Mouse (Mus musculus) heart, embryonic 12.5 days (tissue): Measurements from ENCODE around the gene Man1b1. TPM values are rescaled to one million over a fixed set of nuclear protein-coding genes. Genes with fewer than 3 reads are reported as not detected.

Experiments
- ATAC-seq: fragments of 200-750 bp; cut with Nextera tagmentation; 2 replicates; pipeline ENCODE4 v1.8.0; 2017; ENCODE audit warnings: moderate TSS enrichment, moderate library complexity; ENCODE audit not compliant: insufficient number of reproducible peaks, low FRiP score
- H3K27ac ChIP-seq: fragments of 300-500 bp; sonication (generic); 2 replicates; pipeline ENCODE4 v1.5.1; 2016; ENCODE audit warnings: mild to moderate bottlenecking, moderate library complexity; ENCODE audit not compliant: poor library complexity, severe bottlenecking
- H3K27me3 ChIP-seq: fragments of 300-500 bp; sonication (generic); replicated peaks from 2 replicates; pipeline ENCODE4 v1.6.1; 2016; ENCODE audit warnings: mild to moderate bottlenecking, moderate library complexity
- H3K36me3 ChIP-seq: fragments of 300-500 bp; sonication (generic); 2 replicates; pipeline ENCODE4 v1.6.1; 2016; ENCODE audit warnings: mild to moderate bottlenecking, moderate library complexity
- H3K4me1 ChIP-seq: fragments of 300-500 bp; sonication (generic); replicated peaks from 2 replicates; pipeline ENCODE4 v1.6.1; 2016; ENCODE audit warnings: mild to moderate bottlenecking
- H3K4me2 ChIP-seq: fragments of 300-500 bp; sonication (generic); 2 replicates; pipeline ENCODE4 v1.6.1; 2016; ENCODE audit warnings: mild to moderate bottlenecking, moderate library complexity
- H3K4me3 ChIP-seq: fragments of 300-500 bp; sonication (generic); 2 replicates; pipeline ENCODE4 v1.5.1; 2016; ENCODE audit warnings: mild to moderate bottlenecking
- H3K9ac ChIP-seq: fragments of 300-500 bp; sonication (generic); 2 replicates; pipeline ENCODE4 v1.6.1; 2016; ENCODE audit warnings: mild to moderate bottlenecking, moderate library complexity
- H3K9me3 ChIP-seq: fragments of 300-500 bp; sonication (generic); replicated peaks from 2 replicates; pipeline ENCODE4 v1.6.1; 2016; ENCODE audit warnings: mild to moderate bottlenecking, moderate library complexity
- WGBS: fragments of 180-500 bp; shearing (Covaris S2); methylation state at CpG from one replicate; pipeline ENCODE4 v1.1.7; 2016; 5-methylcytosine and 5-hydroxymethylcytosine counted together
- polyA plus RNA-seq: library from polyadenylated mRNA; unstranded; fragments of >200 nt; fragmentation: Nextera tagmentation; extraction: Ambion mirVana; gene quantifications from 2 replicates; pipeline ENCODE4 v1.2.1, GENCODE M21; 2016

Gene Man1b1
- polyA plus RNA-seq, result 34.0 and 40.9 TPM in 2 replicates

GRCm38 (mm10) chr2:25332286-25333160 is at the start of gene Man1b1:
Gene Man1b1, plus strand, starts transcription at chr2:25332338.
- Histone ChIP-seq H3K27ac (peak within 1 kb of the TSS; percentile 84), H3K36me3 (peaks cover 40% of the 10 kb centered on the region), H3K4me2 (peak within 1 kb of the TSS; percentile 89), H3K9me3 (no peaks in the 10 kb centered on the region), H3K27me3 (no peaks in the 10 kb centered on the region), H3K4me3 (peak within 1 kb of the TSS; percentile 95), H3K4me1 (peaks cover 17% of the 10 kb centered on the region), H3K9ac (peak within 1 kb of the TSS; percentile 98)
- WGBS, result under 1% methylated on average over 77 of the region's 78 CpGs
- ATAC-seq, result peak; percentile 99

- 92% methylated on average over 2 of the region's 2 CpGs for WGBS
- H3K4me3 ChIP-seq, result no peak overlapping the region
- H3K4me1 ChIP-seq, result peaks cover 24% of the 10 kb centered on the region
- no peak overlapping the region for H3K4me2 ChIP-seq
- peaks cover 42% of the 10 kb centered on the region for H3K27me3 ChIP-seq
- no peak for ATAC-seq
- H3K27ac ChIP-seq, result no peak overlapping the region
- H3K9ac ChIP-seq, result no peak overlapping the region
- no peaks in the 10 kb centered on the region for H3K9me3 ChIP-seq
- peaks cover 56% of the 10 kb centered on the region for H3K36me3 ChIP-seq
Measured at GRCm38 (mm10) chr2:25285551-25285950, 46.6 kb upstream of the Man1b1 start.

- Histone ChIP-seq H3K27ac (no peak overlapping the region), H3K4me2 (no peak overlapping the region), H3K4me3 (no peak overlapping the region), H3K36me3 (peaks cover 48% of the 10 kb centered on the region), H3K4me1 (peaks cover 32% of the 10 kb centered on the region), H3K9ac (no peak overlapping the region), H3K9me3 (no peaks in the 10 kb centered on the region), H3K27me3 (peaks cover 49% of the 10 kb centered on the region)
- WGBS, result 58% methylated on average over 1 of the region's 1 CpGs
- no peak for ATAC-seq
Measured at GRCm38 (mm10) chr2:25286314-25286713, 45.8 kb upstream of the Man1b1 start.

GRCm38 (mm10) chr2:25286837-25287636 is 45.1 kb upstream of the Man1b1 start:
- WGBS, result 45% methylated on average over 7 of the region's 7 CpGs
- peaks cover 39% of the 10 kb centered on the region for H3K4me1 ChIP-seq
- no peaks in the 10 kb centered on the region for H3K9me3 ChIP-seq
- no peak for ATAC-seq
- peaks cover 43% of the 10 kb centered on the region for H3K36me3 ChIP-seq
- no peak overlapping the region for H3K27ac ChIP-seq
- no peak overlapping the region for H3K9ac ChIP-seq
- peaks cover 56% of the 10 kb centered on the region for H3K27me3 ChIP-seq
- no peak overlapping the region for H3K4me3 ChIP-seq
- H3K4me2 ChIP-seq, result no peak overlapping the region

GRCm38 (mm10) chr2:25287927-25288649 is 44.0 kb upstream of the Man1b1 start, which contains the start of gene Tmem210:
Gene Tmem210, plus strand, starts transcription at chr2:25288145.
- 85% methylated on average over 6 of the region's 6 CpGs for WGBS
- H3K27me3 ChIP-seq, result peaks cover 67% of the 10 kb centered on the region

GRCm38 (mm10) chr2:25288734-25289345 is 43.3 kb upstream of the Man1b1 start:
- WGBS, result 79% methylated on average over 7 of the region's 7 CpGs
- H3K27ac ChIP-seq, result no peak overlapping the region
- H3K9ac ChIP-seq, result no peak overlapping the region
- H3K4me1 ChIP-seq, result peaks cover 45% of the 10 kb centered on the region
- H3K36me3 ChIP-seq, result peaks cover 26% of the 10 kb centered on the region
- no peaks in the 10 kb centered on the region for H3K9me3 ChIP-seq
- H3K4me3 ChIP-seq, result no peak overlapping the region
- ATAC-seq, result no peak
- no peak overlapping the region for H3K4me2 ChIP-seq
- H3K27me3 ChIP-seq, result peaks cover 74% of the 10 kb centered on the region

More at GRCm38 (mm10) chr2:25287927-25288649, 44.0 kb upstream of the Man1b1 start, which contains the start of gene Tmem210:
- Histone ChIP-seq H3K4me1 (peaks cover 45% of the 10 kb centered on the region), H3K9ac (no peak within 1 kb of the TSS), H3K4me3 (no peak within 1 kb of the TSS), H3K4me2 (no peak within 1 kb of the TSS), H3K27ac (no peak within 1 kb of the TSS), H3K9me3 (no peaks in the 10 kb centered on the region), H3K36me3 (peaks cover 33% of the 10 kb centered on the region)
- ATAC-seq, result no peak

- no peaks in the 10 kb centered on the region for H3K9me3 ChIP-seq
- peak within 1 kb of the TSS; percentile 52 for H3K4me2 ChIP-seq
- WGBS, result 16% methylated on average over 11 of the region's 11 CpGs
- no peak within 1 kb of the TSS; the same call in 1 of the 2 replicates for H3K9ac ChIP-seq
- H3K27ac ChIP-seq, result no peak within 1 kb of the TSS
- peak within 1 kb of the TSS; percentile 22 for H3K4me3 ChIP-seq
- H3K27me3 ChIP-seq, result peaks cover 83% of the 10 kb centered on the region
- H3K36me3 ChIP-seq, result peaks cover 17% of the 10 kb centered on the region
- H3K4me1 ChIP-seq, result peaks cover 45% of the 10 kb centered on the region
- ATAC-seq, result no peak
Measured at GRCm38 (mm10) chr2:25289651-25290050, 42.5 kb upstream of the Man1b1 start, which contains the start of gene Lrrc26. Gene Lrrc26, plus strand, starts transcription at chr2:25289915.

GRCm38 (mm10) chr2:25290101-25290815 is 41.9 kb upstream of the Man1b1 start:
- peak overlapping the region; percentile 52 for H3K4me2 ChIP-seq
- peaks cover 89% of the 10 kb centered on the region for H3K27me3 ChIP-seq
- H3K4me3 ChIP-seq, result peak overlapping the region; percentile 22
- peaks cover 45% of the 10 kb centered on the region for H3K4me1 ChIP-seq
- peaks cover 11% of the 10 kb centered on the region for H3K36me3 ChIP-seq
- no peaks in the 10 kb centered on the region for H3K9me3 ChIP-seq
- H3K27ac ChIP-seq, result no peak overlapping the region
- H3K9ac ChIP-seq, result no peak overlapping the region
- ATAC-seq, result no peak
- 2% methylated on average over 54 of the region's 54 CpGs for WGBS

- H3K36me3 ChIP-seq, result peaks cover 6% of the 10 kb centered on the region
- H3K4me3 ChIP-seq, result peak overlapping the region; percentile 22
- H3K27ac ChIP-seq, result no peak overlapping the region
- H3K4me2 ChIP-seq, result peak overlapping the region; percentile 52
- H3K9me3 ChIP-seq, result no peaks in the 10 kb centered on the region
- WGBS, result 1% methylated on average over 18 of the region's 18 CpGs
- no peak for ATAC-seq
- peaks cover 45% of the 10 kb centered on the region for H3K4me1 ChIP-seq
- H3K9ac ChIP-seq, result no peak overlapping the region; the same call in 1 of the 2 replicates
- peaks cover 94% of the 10 kb centered on the region for H3K27me3 ChIP-seq
Measured at GRCm38 (mm10) chr2:25290816-25291130, 41.4 kb upstream of the Man1b1 start.
